Mouse (Mus musculus): ENCODE measurements at regions not wholly inside any gene's neighbourhood (a gene's known extent, or its start where the extent isn't known, plus 50 kb on each side); places are given as distances from the start of the nearest gene placed in this dataset.

GRCm38 (mm10) chr14:102248581-102248980 lies 518.8 kb downstream of the Lmo7 start:
- Histone ChIP-seq H3K4me1 (replicated peaks) (no peaks in the 10 kb centered on the region), H3K4me2 (replicated peaks) (no peak overlapping the region), H3K27ac (no peak overlapping the region), H3K27me3 (replicated peaks) (no peaks in the 10 kb centered on the region), H3K9ac (no peak overlapping the region), H3K9me3 (no peaks in the 10 kb centered on the region), H3K36me3 (no peaks in the 10 kb centered on the region), H3K4me3 (replicated peaks) (no peak overlapping the region)
- no peak for ATAC-seq
- WGBS = 72% methylated on average over 2 of the region's 2 CpGs

- no peak overlapping the region for H3K4me2 ChIP-seq (replicated peaks)
- H3K4me1 ChIP-seq (replicated peaks) = no peaks in the 10 kb centered on the region
- no peak overlapping the region for H3K27ac ChIP-seq
- ATAC-seq = no peak
- no peak overlapping the region for H3K4me3 ChIP-seq (replicated peaks)
- no peaks in the 10 kb centered on the region for H3K36me3 ChIP-seq
- H3K27me3 ChIP-seq (replicated peaks) = no peaks in the 10 kb centered on the region
- H3K9me3 ChIP-seq = no peaks in the 10 kb centered on the region
- 86% methylated on average over 5 of the region's 5 CpGs for WGBS
- H3K9ac ChIP-seq = no peak overlapping the region
These were observed 518.3 kb downstream of the Lmo7 start for GRCm38 (mm10) chr14:102248023-102248422.

- 53% methylated on average over 4 of the region's 4 CpGs for WGBS
- no peaks in the 10 kb centered on the region for H3K27me3 ChIP-seq (replicated peaks)
- H3K27ac ChIP-seq = no peak overlapping the region
- H3K9me3 ChIP-seq = no peaks in the 10 kb centered on the region
- H3K4me2 ChIP-seq (replicated peaks) = no peak overlapping the region
- no peak for ATAC-seq
- H3K36me3 ChIP-seq = no peaks in the 10 kb centered on the region
- H3K9ac ChIP-seq = no peak overlapping the region
- no peak overlapping the region for H3K4me3 ChIP-seq (replicated peaks)
- no peaks in the 10 kb centered on the region for H3K4me1 ChIP-seq (replicated peaks)
These were observed 514.2 kb downstream of the Lmo7 start for GRCm38 (mm10) chr14:102243806-102244536.

- no peaks in the 10 kb centered on the region for H3K36me3 ChIP-seq
- ATAC-seq = peak; percentile 66
- no peaks in the 10 kb centered on the region for H3K27me3 ChIP-seq (replicated peaks)
- H3K4me2 ChIP-seq (replicated peaks) = no peak overlapping the region
- H3K4me3 ChIP-seq (replicated peaks) = no peak overlapping the region
- no peak overlapping the region for H3K27ac ChIP-seq
- 43% methylated on average over 7 of the region's 7 CpGs for WGBS
- no peaks in the 10 kb centered on the region for H3K4me1 ChIP-seq (replicated peaks)
- H3K9ac ChIP-seq = no peak overlapping the region
- no peaks in the 10 kb centered on the region for H3K9me3 ChIP-seq
These were observed 487.0 kb downstream of the Lmo7 start for GRCm38 (mm10) chr14:102216581-102217368.

GRCm38 (mm10) chr14:102215267-102215964 lies 485.7 kb downstream of the Lmo7 start:
- Histone ChIP-seq H3K9ac (no peak overlapping the region), H3K27me3 (replicated peaks) (no peaks in the 10 kb centered on the region), H3K4me2 (replicated peaks) (no peak overlapping the region), H3K9me3 (no peaks in the 10 kb centered on the region), H3K27ac (no peak overlapping the region), H3K4me1 (replicated peaks) (no peaks in the 10 kb centered on the region), H3K4me3 (replicated peaks) (no peak overlapping the region), H3K36me3 (no peaks in the 10 kb centered on the region)
- WGBS = 77% methylated on average over 4 of the region's 4 CpGs
- ATAC-seq = no peak

GRCm38 (mm10) chr14:102212079-102212478 lies 482.3 kb downstream of the Lmo7 start:
- Histone ChIP-seq H3K36me3 (no peaks in the 10 kb centered on the region), H3K4me3 (replicated peaks) (no peak overlapping the region), H3K4me1 (replicated peaks) (no peaks in the 10 kb centered on the region), H3K9me3 (no peaks in the 10 kb centered on the region), H3K4me2 (replicated peaks) (no peak overlapping the region), H3K27ac (no peak overlapping the region), H3K27me3 (replicated peaks) (no peaks in the 10 kb centered on the region), H3K9ac (no peak overlapping the region)
- 94% methylated on average over 2 of the region's 2 CpGs for WGBS
- ATAC-seq = no peak

- no peak for ATAC-seq
These were observed 475.3 kb downstream of the Lmo7 start for GRCm38 (mm10) chr14:102204881-102205671.

GRCm38 (mm10) chr14:102199430-102199829 lies 469.7 kb downstream of the Lmo7 start:
- Histone ChIP-seq H3K36me3 (no peaks in the 10 kb centered on the region), H3K27ac (no peak overlapping the region), H3K4me1 (replicated peaks) (no peaks in the 10 kb centered on the region), H3K9ac (no peak overlapping the region), H3K4me3 (replicated peaks) (no peak overlapping the region), H3K4me2 (replicated peaks) (no peak overlapping the region), H3K9me3 (no peaks in the 10 kb centered on the region), H3K27me3 (replicated peaks) (no peaks in the 10 kb centered on the region)
- no peak for ATAC-seq
- 79% methylated on average over 6 of the region's 6 CpGs for WGBS

More at GRCm38 (mm10) chr14:102204881-102205671, 475.3 kb downstream of the Lmo7 start:
- WGBS = 86% methylated on average over 10 of the region's 10 CpGs
- H3K4me2 ChIP-seq (replicated peaks) = no peak overlapping the region
- no peaks in the 10 kb centered on the region for H3K9me3 ChIP-seq
- H3K27ac ChIP-seq = no peak overlapping the region
- no peak overlapping the region for H3K9ac ChIP-seq
- no peaks in the 10 kb centered on the region for H3K36me3 ChIP-seq
- H3K27me3 ChIP-seq (replicated peaks) = no peaks in the 10 kb centered on the region
- no peak overlapping the region for H3K4me3 ChIP-seq (replicated peaks)
- H3K4me1 ChIP-seq (replicated peaks) = no peaks in the 10 kb centered on the region

GRCm38 (mm10) chr14:102190786-102191185 lies 461.0 kb downstream of the Lmo7 start:
- H3K4me2 ChIP-seq (replicated peaks) = no peak overlapping the region
- WGBS = 47% methylated on average over 1 of the region's 1 CpGs
- H3K9me3 ChIP-seq = no peaks in the 10 kb centered on the region
- no peak overlapping the region for H3K27ac ChIP-seq
- no peaks in the 10 kb centered on the region for H3K4me1 ChIP-seq (replicated peaks)
- no peak overlapping the region for H3K4me3 ChIP-seq (replicated peaks)
- ATAC-seq = no peak
- no peaks in the 10 kb centered on the region for H3K27me3 ChIP-seq (replicated peaks)
- no peak overlapping the region for H3K9ac ChIP-seq
- no peaks in the 10 kb centered on the region for H3K36me3 ChIP-seq

- H3K9ac ChIP-seq = no peak overlapping the region
- no peaks in the 10 kb centered on the region for H3K9me3 ChIP-seq
- no peaks in the 10 kb centered on the region for H3K4me1 ChIP-seq (replicated peaks)
- 72% methylated on average over 3 of the region's 3 CpGs for WGBS
- no peak overlapping the region for H3K27ac ChIP-seq
- H3K36me3 ChIP-seq = no peaks in the 10 kb centered on the region
- H3K4me3 ChIP-seq (replicated peaks) = no peak overlapping the region
- no peak for ATAC-seq
- no peak overlapping the region for H3K4me2 ChIP-seq (replicated peaks)
- H3K27me3 ChIP-seq (replicated peaks) = no peaks in the 10 kb centered on the region
These were observed 451.5 kb downstream of the Lmo7 start for GRCm38 (mm10) chr14:102181269-102181668.

GRCm38 (mm10) chr14:102171775-102172174 lies 442.0 kb downstream of the Lmo7 start:
- no peak for ATAC-seq
- WGBS = 83% methylated on average over 2 of the region's 2 CpGs
- Histone ChIP-seq H3K4me2 (replicated peaks) (no peak overlapping the region), H3K4me1 (replicated peaks) (no peaks in the 10 kb centered on the region), H3K9ac (no peak overlapping the region), H3K27ac (no peak overlapping the region), H3K9me3 (no peaks in the 10 kb centered on the region), H3K4me3 (replicated peaks) (no peak overlapping the region), H3K27me3 (replicated peaks) (no peaks in the 10 kb centered on the region), H3K36me3 (no peaks in the 10 kb centered on the region)

Measured in intestine, embryonic 15.5 days (tissue).